Mouse (Mus musculus): ENCODE measurements around the gene A4gnt.
A peak's percentile ranks its signal among the peaks of the same experiment; 100 is the strongest.
"Not testable (repeated sequence)": the region's sequence is repeated elsewhere in the genome, so short reads cannot be mapped to it uniquely, and the experiment has no call there.

A4gnt gene

DNA sequence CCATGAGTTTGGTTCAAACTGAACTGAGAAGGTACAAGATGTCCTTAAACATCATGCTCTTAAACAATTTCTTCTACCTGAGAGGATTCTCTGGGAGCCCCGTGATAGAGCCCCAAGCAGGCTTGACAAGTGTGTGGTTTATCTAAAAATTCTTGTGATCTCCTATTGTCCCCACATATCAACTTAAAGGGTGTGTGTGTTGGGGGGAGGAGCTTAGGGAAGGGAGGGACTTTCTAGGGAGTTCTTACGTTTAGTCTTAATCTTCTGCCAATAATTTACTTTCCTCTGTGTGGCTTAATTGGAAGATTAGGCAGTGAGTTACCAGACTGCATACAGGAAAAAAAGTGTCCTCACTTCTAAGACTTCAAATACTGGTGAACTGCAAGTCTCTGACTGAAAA lies at the start of gene A4gnt:
A4gnt (plus strand) TSS at position 301 of the 400 bp plus-strand sequence.
- DNase-seq, result no peak

DNA sequence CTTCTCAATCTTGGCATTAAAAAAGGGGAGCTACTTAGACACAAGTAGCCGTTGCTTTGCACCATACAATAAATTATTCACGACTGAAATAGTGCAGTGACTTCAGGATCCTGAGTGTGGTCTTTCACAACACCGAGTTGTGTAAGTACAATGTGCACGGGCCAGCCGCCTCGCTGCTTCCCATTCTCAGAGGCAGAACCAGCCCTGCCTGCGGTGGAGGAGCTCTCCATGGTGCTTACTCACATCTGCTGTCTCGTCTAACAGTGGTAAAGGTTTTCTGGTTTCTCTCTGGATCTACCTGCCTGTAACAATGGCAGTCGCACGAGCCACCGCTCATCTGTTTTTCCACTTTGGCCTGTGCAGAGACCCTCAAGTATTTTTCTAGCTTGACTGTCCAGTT lies 48.6 kb upstream of the A4gnt start:
- peak; percentile 81 for DNase-seq

DNA sequence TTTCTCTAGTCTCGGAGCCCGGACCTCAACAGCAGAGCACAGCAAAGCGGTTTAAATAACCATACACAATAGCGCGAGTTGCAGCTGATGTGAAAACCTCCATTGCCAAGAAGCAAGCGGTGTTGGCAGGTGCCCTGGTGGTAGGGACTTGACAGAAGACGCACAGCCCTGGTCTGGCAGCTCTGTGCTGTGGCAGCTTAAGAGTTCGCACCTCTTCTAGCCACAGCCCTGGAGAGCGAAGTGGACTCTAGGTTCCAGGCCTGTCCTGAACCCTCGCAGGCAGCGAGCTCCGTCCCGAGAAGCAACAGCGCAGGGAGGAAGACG lies 44.3 kb upstream of the A4gnt start:
- DNase-seq, result no peak

DNA sequence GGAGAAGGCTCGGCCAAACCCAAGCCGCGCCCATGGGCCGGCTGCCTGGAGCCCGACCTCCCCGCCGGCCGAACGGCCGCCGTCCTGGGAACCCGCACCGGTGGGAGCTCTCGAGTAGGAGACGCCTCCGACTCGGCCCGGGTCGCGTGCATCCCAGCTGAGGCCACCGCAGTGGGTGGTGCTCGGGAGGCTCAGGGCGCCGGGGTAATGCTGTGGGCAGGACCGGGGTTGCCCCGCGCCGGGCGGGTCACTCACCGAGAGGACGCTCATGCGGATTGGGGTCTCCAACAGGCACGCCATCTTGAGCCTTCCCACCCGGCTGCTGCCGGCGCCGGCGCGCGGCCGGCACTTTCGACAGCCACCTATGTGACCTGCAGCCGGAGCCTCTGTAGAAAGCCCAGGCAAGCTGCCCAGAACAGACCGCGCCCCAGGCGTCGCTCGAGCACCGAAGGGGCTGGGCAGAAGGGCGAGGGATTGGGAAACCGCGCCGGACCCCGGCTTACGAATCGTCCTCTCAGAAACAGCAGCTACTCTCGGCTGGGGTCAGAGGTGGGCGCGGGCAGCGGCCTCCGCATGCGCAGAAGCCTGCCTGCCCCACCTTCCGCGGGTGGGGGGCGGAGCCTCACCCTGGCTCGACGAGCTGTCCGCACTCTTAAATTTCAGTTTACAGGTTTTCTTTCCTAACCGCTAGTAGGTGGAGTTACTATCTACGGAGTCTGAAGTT lies 43.8 kb upstream of the A4gnt start, which contains the start of gene Armc8:
Armc8 (minus strand) TSS at position 553 of the 724 bp plus-strand sequence.
- peak; percentile 91 for DNase-seq

DNA sequence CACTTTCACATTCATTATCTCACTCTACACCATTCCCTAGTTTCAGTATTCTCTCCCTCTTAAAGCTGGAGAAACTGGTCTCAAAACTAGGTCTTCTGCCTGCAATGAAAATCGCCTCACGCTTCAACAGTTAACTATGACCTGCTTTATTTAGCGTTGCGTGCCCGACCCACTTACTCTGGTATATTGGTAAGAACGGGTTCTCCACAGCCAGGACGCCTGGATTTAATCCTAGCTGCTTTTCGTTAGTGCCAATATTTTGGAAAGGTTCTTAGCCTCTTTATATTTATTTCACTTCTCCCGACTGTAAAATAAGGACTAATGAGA lies 43.3 kb upstream of the A4gnt start:
- no peak for DNase-seq

DNA sequence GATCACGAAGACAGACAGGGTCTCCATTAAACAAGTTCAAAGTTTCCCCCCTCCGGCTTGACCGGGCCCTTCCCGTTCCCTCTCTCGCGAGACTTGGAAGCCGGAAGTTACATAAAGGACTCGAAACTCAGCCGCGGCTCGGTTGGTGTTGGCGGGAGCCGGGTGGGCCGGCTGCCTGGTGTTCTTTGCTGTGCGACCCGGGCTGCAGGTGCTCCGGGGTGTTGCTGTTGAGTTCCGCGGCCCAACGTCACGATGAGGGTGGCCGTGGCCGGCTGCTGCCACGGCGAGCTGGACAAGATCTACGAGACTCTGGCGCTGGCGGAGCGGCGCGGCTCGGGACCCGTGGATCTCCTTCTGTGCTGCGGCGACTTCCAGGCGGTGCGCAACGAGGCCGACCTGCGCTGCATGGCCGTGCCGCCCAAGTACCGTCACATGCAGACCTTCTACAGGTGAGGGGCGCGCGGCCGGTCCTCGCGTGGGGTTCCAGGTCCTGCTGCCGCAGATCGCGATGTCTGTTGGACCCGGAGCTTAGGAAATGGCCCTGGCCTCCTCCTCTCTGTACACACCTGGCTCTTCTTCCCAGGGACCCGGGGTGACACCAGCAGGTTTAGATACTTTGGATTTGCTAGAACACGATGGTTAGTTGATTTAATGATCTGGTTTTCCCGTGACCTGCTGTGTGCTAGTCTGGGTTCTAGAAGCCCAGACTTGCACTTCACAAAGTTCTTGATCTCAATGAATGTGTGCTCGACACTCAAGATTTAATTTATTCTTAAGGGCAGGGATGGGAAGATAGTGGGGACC lies 36.4 kb upstream of the A4gnt start, which contains the start of gene Dbr1:
Dbr1 (plus strand) TSS at position 123 of the 804 bp plus-strand sequence.
- peak; percentile 96 for DNase-seq

DNA sequence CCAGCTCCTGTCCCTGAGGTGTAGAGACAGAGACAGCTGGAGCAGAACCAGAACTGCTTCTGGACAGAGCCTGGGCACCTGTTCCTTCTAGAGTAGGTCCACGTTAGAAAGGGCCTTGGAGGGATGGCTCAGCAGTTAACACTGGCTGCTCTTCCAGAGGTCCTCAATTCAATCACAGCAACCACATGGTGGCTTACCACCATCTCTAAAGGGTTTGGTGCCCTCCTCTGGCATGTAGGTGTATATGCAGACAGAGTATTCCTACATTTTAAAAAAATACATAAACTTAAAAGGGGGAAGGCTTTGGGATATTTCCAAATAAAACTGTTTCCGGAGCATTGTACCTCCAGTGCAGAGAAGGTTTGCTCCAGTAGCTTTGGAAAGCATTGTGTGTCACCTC lies 31.6 kb upstream of the A4gnt start:
- peak; percentile 45 for DNase-seq

GRCm38 (mm10) chr9:99587505-99588202 lies 24.6 kb upstream of the A4gnt start:
- DNase-seq, result peak; percentile 67

GRCm38 (mm10) chr9:99591144-99591543 lies 21.2 kb upstream of the A4gnt start:
- DNase-seq, result no peak

DNA sequence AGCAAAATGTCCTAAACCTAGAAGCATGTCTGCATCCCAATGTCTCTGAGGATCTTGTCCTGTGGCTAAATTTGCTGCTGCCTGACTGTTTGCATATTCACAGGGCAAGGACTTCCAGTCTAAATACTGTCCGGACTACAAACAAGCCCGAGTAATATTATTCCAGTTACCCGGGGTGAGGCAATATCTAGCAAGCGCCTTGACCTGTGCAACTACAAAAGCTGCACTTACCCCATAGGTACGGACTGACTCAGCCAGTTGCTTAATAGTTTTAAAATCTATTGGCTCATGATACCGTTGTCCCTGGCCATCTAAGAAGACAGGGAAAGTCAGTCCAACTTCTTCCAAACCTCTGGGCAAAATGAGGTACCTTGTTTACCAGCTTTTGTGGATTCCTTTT lies 13.2 kb upstream of the A4gnt start:
- DNase-seq, result not testable (repeated sequence)

DNA sequence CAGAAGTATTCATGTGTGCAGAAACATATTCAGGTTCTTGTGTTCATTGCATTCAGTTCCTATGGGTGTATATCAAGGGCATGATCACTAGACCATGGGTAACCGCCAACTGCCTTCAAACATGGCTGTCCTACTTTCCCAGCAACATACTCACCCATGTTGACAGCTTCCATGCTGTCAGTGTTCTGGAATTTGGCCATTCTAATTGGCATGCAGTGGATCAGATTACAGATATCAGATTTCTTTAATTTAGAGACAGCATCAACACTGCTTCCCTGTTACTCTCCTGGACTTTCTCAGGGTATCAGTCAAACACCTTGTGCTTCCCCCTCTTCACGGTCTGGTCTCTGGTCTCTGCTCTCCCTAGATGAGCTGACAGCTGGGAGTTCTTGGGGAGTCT lies 8.7 kb upstream of the A4gnt start:
- no peak for DNase-seq

DNA sequence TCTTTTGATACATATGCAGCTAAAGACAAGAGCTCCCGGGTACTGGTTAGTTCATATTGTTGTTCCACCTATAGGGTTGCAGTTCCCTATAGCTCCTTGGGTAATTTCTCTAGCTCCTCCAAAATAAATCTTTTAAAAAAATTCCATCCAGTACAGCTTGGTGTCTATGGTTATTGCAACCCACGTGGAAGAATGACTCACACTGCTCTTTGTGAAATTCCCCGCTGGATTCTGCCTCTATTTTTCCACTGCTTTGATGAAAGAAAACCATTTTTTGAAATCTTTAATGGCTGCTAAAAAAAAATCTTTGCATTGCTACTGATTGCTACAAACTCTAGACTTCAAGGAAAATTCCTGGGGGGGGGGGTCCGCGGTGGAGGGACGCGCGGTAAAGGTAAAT lies 7.4 kb downstream of the A4gnt start:
- DNase-seq, result no peak

DNA sequence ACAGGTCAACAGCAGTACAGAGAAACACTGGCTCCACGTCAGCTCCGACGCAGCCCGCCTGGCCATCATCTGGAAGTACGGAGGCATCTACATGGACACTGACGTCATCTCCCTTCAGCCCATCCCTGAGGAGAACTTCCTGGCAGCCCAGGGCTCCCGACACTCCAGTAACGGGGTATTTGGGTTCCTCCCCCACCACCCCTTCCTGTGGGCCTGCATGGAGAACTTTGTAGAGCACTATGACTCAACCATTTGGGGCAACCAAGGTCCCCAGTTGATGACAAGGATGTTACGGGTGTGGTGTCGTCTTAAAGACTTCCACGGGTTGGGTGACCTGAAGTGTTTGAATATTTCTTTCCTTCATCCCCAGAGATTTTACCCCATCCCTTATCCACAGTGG lies 7.9 kb downstream of the A4gnt start:
- DNase-seq, result no peak

GRCm38 (mm10) chr9:99622034-99622433 lies 9.7 kb downstream of the A4gnt start:
- DNase-seq, result no peak

GRCm38 (mm10) chr9:99622966-99623365 lies 10.7 kb downstream of the A4gnt start:
- DNase-seq, result no peak

GRCm38 (mm10) chr9:99624117-99624516 lies 11.8 kb downstream of the A4gnt start:
- no peak for DNase-seq

GRCm38 (mm10) chr9:99628581-99628980 lies 16.3 kb downstream of the A4gnt start:
- DNase-seq, result no peak

DNA sequence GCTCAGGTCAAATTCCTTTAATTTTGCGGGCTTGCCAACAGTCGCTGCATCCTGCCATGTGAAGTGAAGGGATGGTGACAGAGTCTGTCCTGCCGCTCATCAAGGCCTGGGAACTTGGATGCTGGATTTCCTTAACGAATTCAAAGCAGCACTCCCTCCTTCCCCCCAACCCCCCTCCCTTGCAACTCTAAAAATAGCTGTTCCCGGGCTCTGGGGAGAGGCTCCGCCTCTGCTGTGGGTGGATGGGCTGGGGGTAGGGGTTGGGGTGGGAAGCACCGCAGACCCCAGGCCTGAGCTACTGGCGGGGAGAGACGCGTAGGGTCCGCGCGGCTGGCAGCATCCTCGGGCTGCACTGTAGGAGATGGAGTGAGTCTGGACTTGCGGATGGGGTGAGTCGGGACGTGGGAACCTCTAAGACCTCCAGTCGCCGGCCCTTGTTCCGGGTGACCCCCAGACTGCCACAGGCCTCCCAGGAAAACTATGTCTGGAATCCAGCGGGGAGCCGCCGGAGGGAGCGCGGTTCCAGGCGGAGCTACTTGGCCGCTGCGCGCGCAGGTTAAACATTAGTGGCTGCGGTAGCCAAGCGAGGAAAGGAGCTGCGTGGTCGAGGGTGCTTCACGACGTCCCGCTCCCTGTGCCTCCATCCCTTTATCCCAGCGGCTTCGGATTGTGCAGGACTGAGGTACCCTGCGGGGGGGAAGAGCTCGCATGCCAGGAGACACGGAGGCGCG lies 17.1 kb downstream of the A4gnt start, which contains the start of gene Dzip1l:
Dzip1l (plus strand) TSS at position 216 of the 731 bp plus-strand sequence.
- DNase-seq, result peak; percentile 76

DNA sequence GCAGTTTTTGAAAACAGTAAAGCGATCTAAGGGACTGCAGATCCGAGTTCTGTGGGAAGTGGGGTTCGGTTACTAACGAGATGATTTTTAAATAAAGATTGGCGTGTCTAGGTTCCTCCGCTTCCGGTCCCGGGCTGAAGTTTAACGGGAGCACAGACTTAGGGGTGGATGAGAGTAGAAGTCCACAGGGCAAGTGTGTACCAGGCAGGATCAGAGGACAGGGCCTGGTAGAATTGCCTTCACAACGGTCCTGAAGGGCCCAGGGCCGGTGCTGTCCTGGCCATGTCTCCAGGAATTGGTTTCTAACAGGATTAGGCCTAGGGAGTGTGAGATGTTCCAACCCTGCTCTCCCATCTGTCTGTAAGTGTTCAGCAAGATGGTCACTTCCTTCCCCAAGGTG lies 17.8 kb downstream of the A4gnt start:
- DNase-seq, result no peak

DNA sequence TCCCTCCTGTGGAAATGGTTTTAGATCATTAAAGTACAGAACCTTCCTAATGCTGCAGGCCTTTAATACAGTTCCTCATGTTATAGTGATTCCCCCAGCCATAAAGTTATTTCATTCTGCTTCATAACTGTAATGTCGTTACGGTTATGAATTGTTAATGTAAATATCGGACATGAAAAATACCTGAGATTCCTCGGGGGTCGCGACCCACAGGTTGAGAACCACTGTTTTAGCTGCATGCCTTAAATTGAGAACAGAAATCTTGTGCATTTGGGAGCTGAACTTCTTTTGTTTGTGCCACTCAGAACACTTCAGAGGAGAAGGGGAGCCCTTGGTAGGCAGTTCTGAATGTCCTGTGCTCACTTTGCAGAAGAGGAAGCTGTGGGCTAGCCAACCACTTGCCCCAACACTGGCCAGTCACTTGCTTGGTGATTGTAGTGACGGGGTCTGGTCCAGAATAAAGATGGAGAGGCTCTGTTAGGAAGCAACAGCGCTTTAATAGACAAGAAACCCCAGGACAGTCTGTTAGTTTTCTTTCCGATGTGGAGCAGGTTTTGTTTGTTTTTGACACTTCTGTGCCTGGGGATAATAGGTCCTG lies 18.3 kb downstream of the A4gnt start:
- no peak for DNase-seq

DNA sequence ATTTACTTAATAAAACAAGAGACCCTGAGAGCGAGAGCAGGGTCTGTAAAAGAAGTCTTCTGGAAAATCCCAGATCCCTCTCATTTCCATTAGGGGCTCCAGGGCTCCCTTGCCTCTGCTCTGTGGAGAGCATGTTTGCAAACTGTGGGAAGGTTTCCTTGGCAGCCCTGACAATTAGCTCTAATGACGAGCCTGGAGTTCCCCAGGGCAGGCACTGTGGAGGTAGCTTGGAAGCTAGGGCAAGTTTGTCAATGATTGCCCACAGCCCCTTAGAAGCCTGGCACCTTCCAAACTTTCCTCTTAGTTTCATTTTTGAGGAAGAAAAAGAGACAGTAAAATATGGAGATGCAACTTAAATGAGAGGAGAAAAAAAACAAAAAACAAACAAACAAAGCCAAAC lies 19.5 kb downstream of the A4gnt start:
- no peak for DNase-seq

- DNase-seq, result no peak
Measured at GRCm38 (mm10) chr9:99632264-99632663, 20.0 kb downstream of the A4gnt start.

- DNase-seq, result no peak
Measured at GRCm38 (mm10) chr9:99636776-99637175, 24.5 kb downstream of the A4gnt start.
